Mouse (Mus musculus) urinary bladder, postnatal 4 days (tissue): Measurements from ENCODE around the gene Lin28a.
"Not testable (repeated sequence)": the region's sequence is repeated elsewhere in the genome, so short reads cannot be mapped to it uniquely, and the experiment has no call there.

ENCODE experiments used
- DNase-seq, 2 experiments: peaks; one replicate each; pipeline ENCODE4 v3.0.0; 2021 to 2022; ENCODE audit warnings: low spot score in 2 of 2

Lin28a gene

DNA sequence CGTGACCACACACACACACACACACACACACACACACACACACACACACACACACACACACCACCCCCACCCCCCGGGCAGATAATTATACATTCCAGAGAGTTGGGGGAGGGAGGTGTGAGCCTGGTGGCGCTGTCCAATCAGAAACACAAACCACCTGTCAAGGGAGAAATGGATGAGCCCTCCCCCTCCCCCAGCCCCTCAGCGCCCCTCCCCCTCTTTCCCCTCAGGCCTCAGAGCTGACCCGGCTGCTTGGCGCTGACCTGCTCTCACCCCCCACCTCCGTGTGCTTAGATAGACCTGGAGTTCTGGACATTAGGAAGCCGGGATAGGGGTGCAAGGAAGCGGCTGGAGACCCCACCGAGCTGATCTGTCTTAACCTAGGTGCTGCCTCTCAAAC, 569 bp upstream of the Lin28a start:
- no peak for DNase-seq

DNA sequence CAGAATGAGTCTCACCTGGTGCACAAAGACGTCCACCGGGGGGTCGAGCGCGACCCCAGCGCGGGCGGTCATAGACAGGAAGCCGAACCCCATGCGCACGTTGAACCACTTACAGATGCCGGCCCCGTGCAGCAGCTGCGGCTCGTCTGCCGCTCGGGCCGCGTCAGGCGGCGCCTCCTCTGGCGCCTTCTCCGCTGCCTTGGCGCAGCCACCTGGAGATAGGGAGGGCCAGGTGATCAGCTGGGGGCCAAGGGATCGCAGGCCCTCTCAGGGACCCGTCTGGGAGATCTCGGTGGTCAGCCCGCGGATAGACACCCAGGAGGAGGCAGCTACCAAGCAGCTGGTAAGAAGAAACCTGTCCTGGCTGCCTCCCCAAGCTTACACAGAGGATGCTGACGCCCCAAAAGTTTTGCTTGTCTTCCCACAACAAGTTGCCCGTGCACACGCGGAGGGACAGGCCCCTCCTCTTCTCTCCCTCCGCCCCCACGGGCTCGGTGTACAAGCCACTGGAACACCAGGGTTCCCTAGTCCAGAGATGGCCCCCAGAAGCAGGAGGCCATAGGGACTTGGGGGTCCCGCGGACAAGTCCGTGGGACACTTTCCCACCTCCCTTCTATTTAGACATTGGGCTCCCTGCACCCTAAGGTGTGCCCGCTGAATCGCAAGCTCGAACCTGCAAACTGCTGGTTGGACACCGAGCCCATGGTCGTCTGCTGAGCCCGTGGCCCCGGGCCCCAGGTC, 433 bp downstream of the Lin28a start:
- DNase-seq: no peak

DNA sequence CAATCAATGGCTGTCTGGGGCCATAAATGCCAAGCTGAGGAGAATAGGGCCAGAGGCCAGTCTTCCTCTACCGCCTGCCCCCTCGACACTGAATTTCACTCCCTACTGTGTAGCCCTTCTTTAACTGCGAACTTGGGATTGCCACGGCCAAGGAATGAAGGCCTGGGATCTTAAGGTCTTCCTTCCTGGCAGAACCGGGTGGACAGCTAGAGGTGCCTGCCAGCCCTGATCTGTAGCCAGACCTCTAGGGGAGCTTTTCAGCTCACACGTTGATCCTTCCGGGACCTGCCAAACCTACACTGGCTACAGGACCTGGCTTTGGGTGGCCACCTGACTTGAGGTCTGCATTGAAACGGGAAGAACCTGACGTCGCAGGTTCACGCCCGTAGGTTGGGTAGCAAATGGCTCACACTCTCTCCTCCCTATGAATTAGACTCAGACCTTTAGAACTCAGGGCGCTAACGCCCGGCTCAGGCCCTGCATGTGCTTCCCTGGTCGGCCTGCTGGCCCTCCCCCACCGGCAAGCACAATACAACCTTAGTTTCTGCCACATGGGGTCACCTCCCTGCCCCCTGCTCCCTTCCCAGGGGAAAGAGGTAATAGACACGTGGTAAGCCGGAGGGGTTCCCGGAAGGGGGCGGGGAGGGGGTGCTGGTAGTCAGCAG, 1.3 kb downstream of the Lin28a start:
- DNase-seq: no peak

DNA sequence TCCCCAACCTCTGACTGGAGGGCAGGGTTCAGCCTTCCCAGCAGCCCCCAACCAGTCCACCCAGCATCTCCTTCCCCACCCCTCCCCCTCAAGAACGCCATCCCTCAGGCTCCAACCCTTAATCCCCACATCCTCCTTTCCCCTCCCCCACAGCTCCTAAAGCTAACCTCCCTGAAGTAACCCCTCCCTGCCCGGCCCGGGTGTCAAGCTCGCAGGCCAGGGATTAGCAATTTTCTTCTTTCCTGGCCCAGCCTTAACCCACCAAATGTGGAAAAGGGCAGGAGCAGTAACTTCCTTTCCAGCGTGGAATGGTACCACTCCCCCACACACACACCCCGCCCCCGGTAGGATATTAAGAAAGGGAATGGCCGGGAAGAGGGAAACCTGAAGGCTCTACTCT, 1.9 kb downstream of the Lin28a start:
- DNase-seq: no peak

DNA sequence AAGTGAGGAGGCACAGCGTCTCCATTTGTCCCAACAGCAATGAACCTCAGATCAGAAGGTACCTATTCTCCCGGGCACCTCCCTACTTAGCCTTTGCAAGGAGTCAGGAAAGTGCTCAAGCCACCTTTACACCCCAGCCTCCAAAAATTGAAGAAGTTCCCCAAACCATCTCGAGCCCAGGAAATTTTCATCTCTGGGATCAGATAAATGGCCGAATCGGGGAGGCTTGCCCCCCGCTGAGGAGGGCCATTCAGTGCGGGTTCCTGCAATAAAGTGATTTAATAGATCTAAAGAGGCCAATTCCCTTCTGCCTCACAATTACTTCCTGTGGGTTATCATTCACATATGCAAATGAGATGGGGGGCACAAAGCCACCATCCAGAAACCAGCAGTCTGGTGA, 2.4 kb downstream of the Lin28a start:
- DNase-seq: no peak

DNA sequence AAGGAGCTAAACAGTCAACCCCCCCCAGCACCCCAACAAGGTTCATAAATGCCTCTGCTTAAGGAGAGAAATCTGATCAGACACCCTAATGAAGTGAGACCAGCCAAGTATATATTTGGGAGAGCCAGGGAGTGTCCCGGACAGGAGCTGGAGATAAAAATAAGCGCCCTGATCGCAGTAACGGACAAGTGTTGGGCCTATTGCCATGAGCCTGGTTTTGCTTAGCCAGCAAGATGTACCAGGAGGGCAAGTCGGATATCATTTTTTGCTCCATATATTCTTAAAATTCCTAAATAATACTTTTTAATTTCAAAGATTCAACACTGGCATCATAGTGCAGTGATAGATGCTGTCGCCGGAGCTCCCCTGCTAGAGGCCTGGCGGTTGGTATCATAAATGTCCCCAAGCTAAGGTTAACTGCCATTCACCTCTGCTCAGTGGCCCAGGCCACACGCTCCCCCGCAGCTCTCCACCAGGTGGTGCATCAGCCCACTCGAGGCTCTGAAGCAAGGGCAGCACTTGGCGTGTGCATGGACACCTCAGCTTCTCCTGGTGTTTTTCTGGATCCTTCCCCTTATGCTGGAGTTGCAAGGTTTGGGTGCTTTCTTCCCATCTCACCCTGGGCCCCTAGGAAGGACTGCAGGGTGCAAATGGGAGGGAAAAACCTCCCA, 5.6 kb downstream of the Lin28a start:
- no peak for DNase-seq

DNA sequence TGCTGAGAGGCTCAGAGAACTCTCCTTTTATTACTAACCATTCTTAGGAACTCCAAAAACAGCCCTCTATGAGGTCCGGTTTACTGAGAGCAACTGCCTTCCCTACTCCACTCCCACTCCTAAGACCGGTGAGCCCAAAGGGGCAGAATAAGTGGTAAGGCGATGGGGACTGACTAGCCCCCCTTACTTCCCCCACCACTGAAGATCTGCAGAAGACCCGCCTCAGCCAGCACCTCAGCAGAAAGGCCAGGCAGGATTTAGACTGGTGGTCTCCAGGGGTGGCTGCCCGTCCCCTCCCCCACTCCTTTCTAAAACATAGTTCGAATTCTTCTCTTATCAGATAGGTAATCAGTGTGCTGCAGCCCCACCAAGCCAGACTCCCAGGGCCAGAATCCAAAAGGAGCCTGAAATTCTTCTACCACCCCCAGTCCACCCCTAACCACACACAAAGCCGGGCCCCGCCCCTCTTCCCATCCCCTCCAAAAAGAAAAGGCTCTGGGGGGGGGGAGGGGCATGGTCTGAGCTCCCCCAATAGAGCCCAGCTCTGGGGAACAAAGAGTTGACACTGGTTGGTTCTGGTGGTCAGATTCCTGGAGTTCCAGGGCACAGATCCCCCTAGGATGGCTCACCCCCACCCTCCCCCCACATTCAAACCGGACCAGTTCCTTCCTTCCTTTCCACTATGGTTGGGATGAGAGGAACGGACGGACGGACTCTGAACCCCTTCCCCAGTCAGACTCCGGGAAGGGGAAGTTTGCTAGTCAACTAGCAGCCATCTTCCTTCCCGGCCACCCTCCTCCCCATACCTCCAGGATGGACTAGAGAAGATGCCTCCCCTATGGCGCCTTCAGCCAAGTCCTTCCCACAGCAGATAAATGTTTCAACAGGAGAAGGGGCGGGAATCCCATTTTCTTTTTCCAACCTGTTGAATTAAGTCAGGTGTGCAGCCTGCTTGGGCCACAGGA, 6.9 kb downstream of the Lin28a start:
- DNase-seq: no peak

DNA sequence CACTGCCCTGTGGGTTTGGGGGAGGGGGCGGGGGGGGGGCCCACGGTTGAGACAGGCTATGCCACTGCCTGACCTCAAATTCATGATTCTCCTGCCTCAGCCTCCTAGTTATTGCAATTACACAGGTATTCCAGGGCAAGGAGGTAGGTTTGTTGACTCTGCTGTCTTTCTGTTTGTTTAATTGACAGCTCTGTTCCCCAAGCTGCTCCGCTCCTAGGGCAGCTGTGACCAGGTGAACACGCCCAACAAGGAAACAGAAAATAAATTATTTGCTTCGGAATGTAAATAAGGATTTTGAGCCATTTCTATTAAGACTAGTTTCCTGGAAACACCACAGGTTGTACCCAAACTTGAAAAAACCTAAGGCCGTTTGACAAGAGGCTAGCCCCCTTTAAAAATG, 8.9 kb downstream of the Lin28a start:
- DNase-seq: no peak

DNA sequence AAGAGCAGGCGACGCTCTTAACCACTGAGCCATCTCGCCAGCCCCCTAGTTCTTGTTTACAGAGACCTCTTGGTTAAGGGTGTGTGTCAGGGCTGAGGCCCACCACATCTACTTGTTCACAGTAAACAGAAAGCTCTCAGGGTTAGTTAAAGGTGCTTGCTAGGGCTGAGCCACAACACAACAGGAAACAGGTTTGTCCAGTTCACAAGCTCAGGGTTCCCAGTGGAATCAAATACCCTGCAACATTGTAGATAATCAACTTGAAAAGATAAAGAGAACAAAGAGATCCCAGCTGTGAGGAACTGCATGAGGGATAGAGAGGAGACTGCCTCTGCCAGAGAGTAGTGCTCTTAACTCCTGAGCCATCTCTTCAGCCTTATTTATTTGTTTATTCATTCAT, 11.8 kb downstream of the Lin28a start:
- no peak for DNase-seq

DNA sequence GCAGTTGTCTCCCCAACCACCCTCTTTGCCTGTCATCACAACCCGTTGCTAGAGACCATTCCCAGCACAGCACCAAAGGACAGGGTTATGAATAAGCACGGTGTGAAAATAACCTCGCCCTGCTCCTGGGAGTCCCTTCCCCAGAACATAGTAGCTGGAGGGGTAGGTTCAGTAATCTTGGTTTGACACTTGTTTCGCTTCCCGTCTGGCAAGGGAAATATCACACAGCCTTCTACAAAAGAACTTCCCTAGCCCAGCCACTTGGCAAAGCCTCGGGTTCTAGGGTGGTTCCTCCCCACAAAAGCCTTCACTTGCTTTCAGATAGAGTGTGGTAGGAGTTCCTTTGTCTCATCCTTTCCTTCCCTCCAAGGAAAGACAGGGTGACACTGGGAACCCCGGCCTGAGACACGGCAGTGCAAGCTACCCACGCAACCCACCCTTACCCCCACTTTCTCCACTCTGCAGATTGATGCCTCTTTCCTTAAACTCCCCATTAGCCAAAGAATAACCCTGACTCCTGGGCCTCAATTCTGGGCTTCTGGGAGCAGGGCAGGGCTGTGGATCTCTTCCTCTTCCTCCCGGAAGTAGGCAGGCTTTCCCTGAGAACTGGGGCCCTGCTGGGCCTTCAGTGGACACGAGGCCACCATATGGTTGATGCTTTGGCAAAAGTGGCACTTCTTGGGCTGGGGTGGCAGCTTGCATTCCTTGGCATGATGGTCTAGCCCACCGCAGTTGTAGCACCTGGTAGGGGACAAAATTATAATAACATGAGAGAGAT, 12.9 kb downstream of the Lin28a start:
- DNase-seq: no peak

DNA sequence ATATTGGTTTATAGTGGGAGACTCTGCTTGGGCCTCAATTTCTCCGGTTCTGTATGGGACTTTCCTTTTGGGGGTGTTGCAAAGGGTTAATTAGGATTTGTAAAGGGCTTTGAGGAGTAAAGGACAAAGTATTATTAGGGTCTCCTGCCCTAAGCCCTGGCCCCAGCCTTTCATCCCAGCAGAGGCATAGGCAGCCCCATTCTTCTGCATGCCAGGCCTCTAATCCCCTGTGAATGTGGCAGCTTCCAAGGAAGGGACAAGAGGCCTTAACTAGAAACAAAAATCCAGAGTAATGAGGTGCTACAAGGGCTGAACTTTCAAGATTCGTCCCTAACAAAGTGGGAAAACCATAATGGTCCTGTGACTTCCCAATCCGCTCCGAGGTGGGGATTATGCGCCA, 15.7 kb downstream of the Lin28a start:
- no peak for DNase-seq

DNA sequence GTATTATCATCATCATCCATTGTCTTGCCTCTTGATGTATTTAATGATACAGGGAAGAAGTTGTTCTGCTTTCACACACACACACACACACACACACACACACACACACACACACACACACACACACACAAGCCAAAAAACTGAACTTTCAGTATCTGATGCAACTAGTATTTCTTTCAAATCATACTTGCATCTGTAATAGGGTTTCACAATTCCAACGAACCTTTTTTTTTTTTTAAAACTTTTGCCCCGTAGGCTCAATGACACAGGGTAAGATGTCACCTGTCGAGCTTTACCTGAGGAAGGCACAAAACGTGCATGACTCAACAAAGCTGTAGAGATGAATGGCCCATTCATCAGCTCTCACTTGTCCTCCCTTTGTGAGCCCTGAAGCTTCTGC, 16.4 kb downstream of the Lin28a start:
- DNase-seq: no peak

DNA sequence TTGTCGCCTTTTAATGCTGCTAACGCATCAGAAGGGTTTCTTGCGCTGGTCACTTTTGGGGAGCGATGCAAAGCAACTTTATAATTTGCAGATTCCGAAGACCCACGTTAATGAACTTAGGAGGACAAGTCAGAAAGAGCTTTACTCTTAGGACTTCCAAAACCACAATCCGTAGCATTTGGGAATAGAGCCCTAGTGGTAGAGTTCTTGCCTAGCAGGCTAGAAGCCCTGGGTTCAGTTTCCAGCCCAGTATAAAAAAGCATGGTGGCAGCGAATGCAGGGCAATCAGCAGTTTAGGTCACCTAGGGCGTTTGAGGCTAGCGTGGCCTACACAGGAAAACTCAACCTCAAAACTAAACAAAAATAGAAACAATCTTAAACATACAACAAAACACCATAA, 16.9 kb downstream of the Lin28a start:
- no peak for DNase-seq

DNA sequence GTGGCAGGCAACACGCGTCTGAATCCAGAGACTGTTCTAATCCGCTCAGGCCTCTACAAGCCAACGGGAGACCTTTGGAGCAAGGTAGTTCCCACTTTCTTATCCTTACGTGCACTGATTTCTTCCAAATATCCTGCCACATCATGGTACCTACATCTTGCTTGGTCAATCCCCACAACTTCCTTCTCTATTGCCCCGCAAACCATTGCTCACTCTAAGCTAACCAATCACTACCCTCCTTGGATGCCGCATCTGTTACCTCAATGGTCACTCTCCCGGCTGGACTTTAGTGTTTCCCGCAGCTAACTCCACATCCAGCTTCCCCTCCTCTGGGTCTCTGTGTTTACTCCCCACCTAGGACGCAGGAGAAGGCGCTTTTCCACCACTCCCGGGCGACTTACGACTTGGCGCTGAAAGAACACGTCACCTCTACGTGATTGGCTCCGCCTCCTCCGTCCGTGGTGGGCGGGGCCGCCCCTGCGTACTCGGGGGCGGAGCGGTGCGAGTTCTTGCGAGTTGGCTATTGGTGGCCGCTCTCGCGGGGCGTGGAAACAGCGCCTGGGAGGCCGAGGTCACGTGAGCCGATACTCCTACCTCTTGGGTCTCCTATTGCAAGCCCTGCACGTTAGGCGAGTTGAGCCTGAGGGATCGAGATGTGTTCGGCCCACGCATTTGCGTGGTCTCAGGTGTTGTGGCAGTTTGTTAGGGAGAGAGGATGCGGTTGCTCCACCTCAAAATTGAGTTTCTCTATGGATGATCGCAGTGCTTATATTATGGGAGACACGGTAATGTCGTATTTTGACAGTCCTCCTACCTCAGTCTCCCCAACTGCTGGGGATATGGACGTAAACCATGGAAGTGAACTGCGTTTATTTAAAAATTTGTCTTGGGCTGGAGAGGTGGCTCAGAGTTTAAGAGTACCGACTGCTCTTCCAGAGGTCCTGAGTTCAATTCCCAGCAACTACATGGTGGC, 17.9 kb downstream of the Lin28a start, which contains the start of gene Dhdds:
Gene Dhdds, minus strand, starts transcription at position 453 of the 973 bp plus-strand sequence.
- DNase-seq: peak; percentile 92 to 95

DNA sequence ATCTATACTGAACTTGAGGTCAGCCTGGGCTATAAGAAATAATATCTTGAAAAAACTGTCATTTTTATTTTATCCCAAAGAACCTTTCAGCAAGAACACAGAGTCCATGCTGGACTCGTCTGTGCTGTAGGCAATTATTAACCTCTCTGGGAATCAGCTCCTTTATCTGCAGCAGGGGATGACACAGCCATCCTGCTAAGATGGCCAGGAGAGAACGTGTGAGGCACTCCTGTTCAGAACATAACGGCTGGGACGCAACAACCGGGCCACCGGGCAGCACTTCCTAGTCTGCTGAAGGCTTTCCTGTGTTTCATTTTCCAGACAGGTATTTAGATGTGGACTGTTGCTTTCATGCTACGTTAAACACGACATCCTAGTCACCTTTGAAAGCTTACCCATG, 23.9 kb downstream of the Lin28a start:
- DNase-seq: no peak

DNA sequence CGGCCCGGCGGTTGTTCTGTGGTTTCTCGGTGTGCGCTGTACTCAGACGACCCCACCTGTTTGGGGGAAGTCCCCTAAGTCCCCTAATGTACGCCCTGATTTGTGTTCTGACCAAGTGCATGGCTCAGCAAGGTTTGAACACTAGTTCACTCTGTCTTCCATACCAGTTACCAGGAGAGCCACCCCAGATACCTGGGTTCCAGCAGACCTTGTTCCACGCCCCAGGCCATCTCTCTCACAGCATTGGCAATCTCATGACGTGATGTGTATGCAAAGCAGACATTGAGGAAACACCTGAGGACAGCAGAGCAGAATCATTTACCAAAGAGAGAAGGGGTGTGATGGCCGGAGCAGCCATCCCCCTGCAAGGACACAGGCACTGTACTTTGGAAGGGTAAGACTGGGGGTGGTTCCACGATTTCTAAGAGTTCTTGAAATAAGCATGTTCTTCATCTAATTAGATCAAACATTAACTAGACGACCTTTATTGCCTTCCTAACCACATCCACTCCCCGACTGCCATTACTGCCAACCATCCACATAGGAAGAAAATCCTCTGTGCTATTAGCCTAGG, 27.5 kb downstream of the Lin28a start:
- no peak for DNase-seq

DNA sequence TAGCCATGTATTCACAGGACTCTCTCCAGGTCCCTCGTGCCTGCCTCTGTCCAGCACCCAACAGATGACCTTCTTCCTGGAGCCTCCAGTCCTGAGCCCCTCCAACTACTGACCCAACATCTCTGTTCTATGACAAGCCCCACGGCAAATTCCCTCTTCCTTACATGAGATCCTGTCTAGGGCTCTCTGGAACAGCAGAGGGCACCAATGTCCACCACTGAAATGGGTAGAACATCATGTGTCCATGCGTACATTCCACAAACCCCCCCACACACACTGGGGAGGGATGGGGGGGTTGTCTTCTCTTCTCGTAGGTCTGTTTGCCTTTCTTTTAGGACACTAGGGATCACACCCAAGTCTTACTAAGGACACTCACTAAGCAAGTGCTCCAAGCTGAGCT, 28.6 kb downstream of the Lin28a start:
- DNase-seq: no peak

DNA sequence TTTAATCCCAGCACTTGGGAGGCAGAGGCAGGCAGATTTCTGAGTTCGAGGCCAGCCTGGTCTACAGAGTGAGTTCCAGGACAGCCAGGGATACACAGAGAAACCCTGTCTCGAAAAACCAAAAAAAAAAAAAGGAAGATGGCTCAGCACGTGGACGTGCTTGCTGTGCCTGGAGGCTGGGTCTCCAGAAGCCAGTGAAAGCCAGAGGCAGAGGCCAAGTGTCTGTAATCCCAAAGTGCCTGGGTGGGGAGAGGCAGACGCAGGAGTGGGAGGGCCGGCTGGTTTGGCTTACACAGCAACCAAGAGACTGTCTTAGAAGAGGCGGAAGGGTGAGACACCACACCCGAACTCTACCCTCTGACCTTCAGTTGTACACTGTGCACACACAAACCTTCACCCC, 30.4 kb downstream of the Lin28a start:
- not testable (repeated sequence) for DNase-seq

DNA sequence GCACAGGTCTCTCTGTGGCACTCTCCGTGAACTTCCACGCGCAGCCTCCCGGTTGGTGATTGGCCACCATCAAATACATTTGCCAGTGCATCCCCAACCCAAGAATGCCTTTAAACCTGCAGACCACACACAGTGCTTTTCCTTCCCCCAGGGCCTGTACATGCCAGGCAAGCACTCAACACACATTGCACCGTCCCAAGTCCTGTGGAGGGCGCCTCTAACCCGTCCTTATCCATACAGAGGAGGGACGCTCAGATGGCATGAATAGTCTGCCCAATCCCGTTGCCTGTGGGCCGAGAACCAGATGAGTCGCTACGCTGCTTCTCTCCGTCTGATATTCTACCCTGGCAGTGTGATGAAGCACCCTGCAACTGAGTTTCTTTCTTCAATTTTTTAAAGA, 35.7 kb downstream of the Lin28a start:
- DNase-seq: no peak

DNA sequence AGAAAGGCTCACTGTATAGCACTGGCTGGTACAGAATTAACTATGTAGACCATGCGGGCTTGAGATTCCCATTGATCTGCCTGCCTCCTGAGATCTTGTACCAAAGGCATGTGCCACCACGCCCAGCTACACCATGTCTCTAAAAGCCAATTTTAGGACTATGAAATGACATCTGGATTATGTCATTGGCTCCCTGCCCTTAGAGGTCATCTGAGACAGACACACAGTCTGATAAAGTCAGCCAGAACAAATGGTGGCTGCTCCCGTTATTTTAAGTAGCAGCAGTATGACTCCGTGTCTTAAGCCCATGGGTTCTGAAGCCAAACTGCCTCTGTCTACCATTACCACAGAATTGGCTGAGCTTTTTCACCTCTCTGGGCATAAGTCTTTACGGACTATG, 38.1 kb downstream of the Lin28a start:
- no peak for DNase-seq
